Mouse (Mus musculus): ENCODE measurements around the gene Inhbe. TPM values are rescaled to one million over a fixed set of nuclear protein-coding genes. Genes with fewer than 3 reads are reported as not detected.

Gene Inhbe
- total RNA-seq, 2 experiments from 2014 or later: 0.06 to 2.5 TPM

- no peak for DNase-seq (ENCODE audit: low spot score in 2 of 2)
These were observed 5.3 kb downstream of the Inhbe start for GRCm38 (mm10) chr10:127348957-127349356.

- DNase-seq (ENCODE audit: low spot score in 2 of 2): no peak
These were observed 8.0 kb downstream of the Inhbe start for GRCm38 (mm10) chr10:127346173-127346572.

- no peak for DNase-seq (ENCODE audit: low spot score in 2 of 2)
These were observed 11.2 kb downstream of the Inhbe start for GRCm38 (mm10) chr10:127343029-127343428.

GRCm38 (mm10) chr10:127341891-127342639 lies 12.1 kb downstream of the Inhbe start, which contains the start of gene Gli1:
Gene Gli1 (minus strand): TSS chr10:127341974.
- peak; percentile 50 to 75 for DNase-seq (ENCODE audit: low spot score in 2 of 2)

- no peak for DNase-seq (ENCODE audit: low spot score in 2 of 2)
These were observed 12.9 kb downstream of the Inhbe start for GRCm38 (mm10) chr10:127341360-127341690.

GRCm38 (mm10) chr10:127340577-127341359 lies 13.4 kb downstream of the Inhbe start:
- DNase-seq (ENCODE audit: low spot score in 2 of 2): no peak

GRCm38 (mm10) chr10:127339683-127340576 lies 14.3 kb downstream of the Inhbe start:
- DNase-seq (ENCODE audit: low spot score in 2 of 2): no peak

GRCm38 (mm10) chr10:127338930-127339682 lies 15.1 kb downstream of the Inhbe start:
- DNase-seq (ENCODE audit: low spot score in 2 of 2): peak; percentile 49 to 76

GRCm38 (mm10) chr10:127337536-127338099 lies 16.6 kb downstream of the Inhbe start:
- DNase-seq (ENCODE audit: low spot score in 2 of 2): no peak

- no peak for DNase-seq (ENCODE audit: low spot score in 2 of 2)
These were observed 17.3 kb downstream of the Inhbe start for GRCm38 (mm10) chr10:127336952-127337351.

- no peak for DNase-seq (ENCODE audit: low spot score in 2 of 2)
These were observed 18.9 kb downstream of the Inhbe start for GRCm38 (mm10) chr10:127335271-127335670.

- no peak for DNase-seq (ENCODE audit: low spot score in 2 of 2)
These were observed 21.1 kb downstream of the Inhbe start for GRCm38 (mm10) chr10:127333152-127333551.

- no peak for DNase-seq (ENCODE audit: low spot score in 2 of 2)
These were observed 21.9 kb downstream of the Inhbe start for GRCm38 (mm10) chr10:127332211-127332874.

GRCm38 (mm10) chr10:127330212-127330611 lies 24.0 kb downstream of the Inhbe start:
- no peak for DNase-seq (ENCODE audit: low spot score in 2 of 2)

- DNase-seq (ENCODE audit: low spot score in 2 of 2): no peak
These were observed 26.6 kb downstream of the Inhbe start for GRCm38 (mm10) chr10:127327461-127328145.

- DNase-seq (ENCODE audit: low spot score in 2 of 2): no peak
These were observed 27.4 kb downstream of the Inhbe start for GRCm38 (mm10) chr10:127326828-127327227.

- no peak for DNase-seq (ENCODE audit: low spot score in 2 of 2)
These were observed 28.0 kb downstream of the Inhbe start for GRCm38 (mm10) chr10:127326017-127326801.

- DNase-seq (ENCODE audit: low spot score in 2 of 2): no peak
These were observed 28.7 kb downstream of the Inhbe start for GRCm38 (mm10) chr10:127325454-127326016.
